Mouse (Mus musculus): ENCODE results near the gene Aste1. TPM values are rescaled to one million over a fixed set of nuclear protein-coding genes. Genes with fewer than 3 reads are reported as not detected.

Gene Aste1
- polyA plus RNA-seq (2014; fragmentation: Nextera tagmentation; extraction: Ambion mirVana), result 14.9 and 16.5 TPM in 2 replicates

GRCm38 (mm10) chr9:105395218-105395627, at the start of gene Aste1, which contains the start of gene Nek11:
Gene Aste1, plus strand, starts transcription at chr9:105395392.
Gene Nek11, minus strand, starts transcription at chr9:105395524.
- Histone ChIP-seq H3K4me1 (replicated peaks; ENCODE audit: control insufficient read depth, insufficient read depth, low read length) (no peaks in the 10 kb centered on the region; the same call in 1 of the 2 replicates), H3K4me2 (replicated peaks; ENCODE audit: low read depth, low read length) (peak within 1 kb of the TSS; percentile 52), H3K9me3 (ENCODE audit: control insufficient read depth, low read length) (no peaks in the 10 kb centered on the region), H3K9ac (ENCODE audit: low read depth, low read length) (peak within 1 kb of the TSS; percentile 56), H3K4me3 (ENCODE audit: low read depth, low read length) (peak within 1 kb of the TSS; percentile 67), H3K27ac (ENCODE audit: low read depth, low read length) (peak within 1 kb of the TSS; percentile 80), H3K36me3 (ENCODE audit: control insufficient read depth, insufficient read depth, low read length) (no peaks in the 10 kb centered on the region), H3K27me3 (ENCODE audit: control insufficient read depth, insufficient read depth, low read length) (no peaks in the 10 kb centered on the region)
- DNase-seq (ENCODE audit: low spot score) (peak; percentile 97), ATAC-seq (ENCODE audit: low FRiP score) (peak; percentile 96)
- under 1% methylated on average over 44 of the region's 44 CpGs for WGBS

- Histone ChIP-seq H3K36me3 (ENCODE audit: control insufficient read depth, insufficient read depth, low read length) (no peaks in the 10 kb centered on the region), H3K4me3 (ENCODE audit: low read depth, low read length) (no peak overlapping the region), H3K4me1 (replicated peaks; ENCODE audit: control insufficient read depth, insufficient read depth, low read length) (no peaks in the 10 kb centered on the region), H3K4me2 (replicated peaks; ENCODE audit: low read depth, low read length) (no peak overlapping the region), H3K27me3 (ENCODE audit: control insufficient read depth, insufficient read depth, low read length) (no peaks in the 10 kb centered on the region), H3K9me3 (ENCODE audit: control insufficient read depth, low read length) (no peaks in the 10 kb centered on the region), H3K9ac (ENCODE audit: low read depth, low read length) (no peak overlapping the region), H3K27ac (ENCODE audit: low read depth, low read length) (no peak overlapping the region)
- WGBS, result 77% methylated on average over 10 of the region's 10 CpGs
- ATAC-seq (ENCODE audit: low FRiP score), result no peak
- no peak for DNase-seq (ENCODE audit: low spot score)
Measured at GRCm38 (mm10) chr9:105348242-105349031, 46.8 kb upstream of the Aste1 start.

GRCm38 (mm10) chr9:105349034-105349433, 46.2 kb upstream of the Aste1 start:
- Histone ChIP-seq H3K4me2 (replicated peaks; ENCODE audit: low read depth, low read length) (no peak overlapping the region), H3K4me1 (replicated peaks; ENCODE audit: control insufficient read depth, insufficient read depth, low read length) (no peaks in the 10 kb centered on the region), H3K9me3 (ENCODE audit: control insufficient read depth, low read length) (no peaks in the 10 kb centered on the region), H3K27me3 (ENCODE audit: control insufficient read depth, insufficient read depth, low read length) (no peaks in the 10 kb centered on the region), H3K4me3 (ENCODE audit: low read depth, low read length) (no peak overlapping the region), H3K9ac (ENCODE audit: low read depth, low read length) (no peak overlapping the region), H3K36me3 (ENCODE audit: control insufficient read depth, insufficient read depth, low read length) (no peaks in the 10 kb centered on the region), H3K27ac (ENCODE audit: low read depth, low read length) (no peak overlapping the region)
- 74% methylated on average over 5 of the region's 5 CpGs for WGBS
- ATAC-seq (ENCODE audit: low FRiP score) (no peak), DNase-seq (ENCODE audit: low spot score) (no peak)

GRCm38 (mm10) chr9:105362181-105362580, 33.0 kb upstream of the Aste1 start:
- Histone ChIP-seq H3K36me3 (ENCODE audit: control insufficient read depth, insufficient read depth, low read length) (no peaks in the 10 kb centered on the region), H3K9ac (ENCODE audit: low read depth, low read length) (no peak overlapping the region), H3K4me2 (replicated peaks; ENCODE audit: low read depth, low read length) (no peak overlapping the region), H3K9me3 (ENCODE audit: control insufficient read depth, low read length) (no peaks in the 10 kb centered on the region), H3K4me3 (ENCODE audit: low read depth, low read length) (no peak overlapping the region), H3K27me3 (ENCODE audit: control insufficient read depth, insufficient read depth, low read length) (no peaks in the 10 kb centered on the region), H3K4me1 (replicated peaks; ENCODE audit: control insufficient read depth, insufficient read depth, low read length) (no peaks in the 10 kb centered on the region), H3K27ac (ENCODE audit: low read depth, low read length) (no peak overlapping the region)
- ATAC-seq (ENCODE audit: low FRiP score), result no peak
- no peak for DNase-seq (ENCODE audit: low spot score)
- WGBS, result 95% methylated on average over 2 of the region's 2 CpGs

- H3K27ac ChIP-seq (ENCODE audit: low read depth, low read length), result no peak overlapping the region
- 73% methylated on average over 5 of the region's 5 CpGs for WGBS
- no peak overlapping the region for H3K9ac ChIP-seq (ENCODE audit: low read depth, low read length)
- H3K4me3 ChIP-seq (ENCODE audit: low read depth, low read length), result no peak overlapping the region
- H3K36me3 ChIP-seq (ENCODE audit: control insufficient read depth, insufficient read depth, low read length), result no peaks in the 10 kb centered on the region
- H3K4me2 ChIP-seq (replicated peaks; ENCODE audit: low read depth, low read length), result no peak overlapping the region
- no peaks in the 10 kb centered on the region for H3K9me3 ChIP-seq (ENCODE audit: control insufficient read depth, low read length)
- DNase-seq (ENCODE audit: low spot score) (no peak), ATAC-seq (ENCODE audit: low FRiP score) (no peak)
- no peaks in the 10 kb centered on the region for H3K4me1 ChIP-seq (replicated peaks; ENCODE audit: control insufficient read depth, insufficient read depth, low read length)
- no peaks in the 10 kb centered on the region for H3K27me3 ChIP-seq (ENCODE audit: control insufficient read depth, insufficient read depth, low read length)
Measured at GRCm38 (mm10) chr9:105363520-105364231, 31.5 kb upstream of the Aste1 start.

- H3K9me3 ChIP-seq (ENCODE audit: control insufficient read depth, low read length), result no peaks in the 10 kb centered on the region
- WGBS, result 90% methylated on average over 4 of the region's 4 CpGs
- H3K27ac ChIP-seq (ENCODE audit: low read depth, low read length), result no peak overlapping the region
- H3K4me2 ChIP-seq (replicated peaks; ENCODE audit: low read depth, low read length), result no peak overlapping the region
- H3K27me3 ChIP-seq (ENCODE audit: control insufficient read depth, insufficient read depth, low read length), result no peaks in the 10 kb centered on the region
- no peak for ATAC-seq (ENCODE audit: low FRiP score)
- no peak for DNase-seq (ENCODE audit: low spot score)
- H3K4me1 ChIP-seq (replicated peaks; ENCODE audit: control insufficient read depth, insufficient read depth, low read length), result no peaks in the 10 kb centered on the region
- no peak overlapping the region for H3K4me3 ChIP-seq (ENCODE audit: low read depth, low read length)
- H3K36me3 ChIP-seq (ENCODE audit: control insufficient read depth, insufficient read depth, low read length), result no peaks in the 10 kb centered on the region
- no peak overlapping the region for H3K9ac ChIP-seq (ENCODE audit: low read depth, low read length)
Measured at GRCm38 (mm10) chr9:105366199-105366598, 29.0 kb upstream of the Aste1 start.

GRCm38 (mm10) chr9:105368605-105369004, 26.6 kb upstream of the Aste1 start:
- H3K4me1 ChIP-seq (replicated peaks; ENCODE audit: control insufficient read depth, insufficient read depth, low read length), result no peaks in the 10 kb centered on the region
- no peak for ATAC-seq (ENCODE audit: low FRiP score)
- no peak overlapping the region for H3K4me2 ChIP-seq (replicated peaks; ENCODE audit: low read depth, low read length)
- no peak for DNase-seq (ENCODE audit: low spot score)
- H3K36me3 ChIP-seq (ENCODE audit: control insufficient read depth, insufficient read depth, low read length), result no peaks in the 10 kb centered on the region
- H3K27me3 ChIP-seq (ENCODE audit: control insufficient read depth, insufficient read depth, low read length), result no peaks in the 10 kb centered on the region
- no peak overlapping the region for H3K9ac ChIP-seq (ENCODE audit: low read depth, low read length)
- no peak overlapping the region for H3K27ac ChIP-seq (ENCODE audit: low read depth, low read length)
- WGBS, result 86% methylated on average over 3 of the region's 3 CpGs
- H3K4me3 ChIP-seq (ENCODE audit: low read depth, low read length), result no peak overlapping the region
- H3K9me3 ChIP-seq (ENCODE audit: control insufficient read depth, low read length), result no peaks in the 10 kb centered on the region

GRCm38 (mm10) chr9:105374361-105374760, 20.8 kb upstream of the Aste1 start:
- DNase-seq (ENCODE audit: low spot score), result no peak
- H3K4me2 ChIP-seq (replicated peaks; ENCODE audit: low read depth, low read length), result no peak overlapping the region
- no peaks in the 10 kb centered on the region for H3K36me3 ChIP-seq (ENCODE audit: control insufficient read depth, insufficient read depth, low read length)
- H3K9me3 ChIP-seq (ENCODE audit: control insufficient read depth, low read length), result no peaks in the 10 kb centered on the region
- H3K27me3 ChIP-seq (ENCODE audit: control insufficient read depth, insufficient read depth, low read length), result no peaks in the 10 kb centered on the region
- 72% methylated on average over 5 of the region's 5 CpGs for WGBS
- H3K4me1 ChIP-seq (replicated peaks; ENCODE audit: control insufficient read depth, insufficient read depth, low read length), result no peaks in the 10 kb centered on the region
- ATAC-seq (ENCODE audit: low FRiP score), result no peak
- H3K27ac ChIP-seq (ENCODE audit: low read depth, low read length), result no peak overlapping the region
- H3K4me3 ChIP-seq (ENCODE audit: low read depth, low read length), result no peak overlapping the region
- H3K9ac ChIP-seq (ENCODE audit: low read depth, low read length), result no peak overlapping the region
